Mouse (Mus musculus) myocyte (in vitro differentiated cells): ENCODE data around the gene Nfkb1. TPM values are rescaled to one million over a fixed set of nuclear protein-coding genes. Genes with fewer than 3 reads are reported as not detected.

Source experiments
- H3K27me3 ChIP-seq: one replicate; pipeline ENCODE4 v1.6.1; 2011; ENCODE audit not compliant: control insufficient read depth, insufficient read depth, insufficient read length
- H3K36me3 ChIP-seq: one replicate; pipeline ENCODE4 v1.6.1; 2011; ENCODE audit not compliant: control insufficient read depth, insufficient read depth
- H3K4me2 ChIP-seq: one replicate; pipeline ENCODE4 v1.6.1; 2011; ENCODE audit warnings: low read depth, control low read depth
- H3K4me3 ChIP-seq: one replicate; pipeline ENCODE4 v1.5.1; 2011; ENCODE audit warnings: mild to moderate bottlenecking, control low read depth, moderate library complexity
- H3K79me2 ChIP-seq: one replicate; pipeline ENCODE4 v1.6.1; 2011; ENCODE audit not compliant: control insufficient read depth, insufficient read depth
- H3ac ChIP-seq: one replicate; pipeline ENCODE4 v1.6.1; 2011; ENCODE audit not compliant: control insufficient read depth, insufficient read length
- CEBPB ChIP-seq: IDR thresholded peaks from 2 replicates; pipeline ENCODE4 v1.6.1; 2011; ENCODE audit warnings: mild to moderate bottlenecking, moderate library complexity; ENCODE audit not compliant: poor library complexity, insufficient read depth, severe bottlenecking
- E2F4 ChIP-seq: IDR thresholded peaks from one replicate; pipeline ENCODE4 v1.6.1; 2011; ENCODE audit warnings: mild to moderate bottlenecking, control low read depth, moderate library complexity; ENCODE audit not compliant: insufficient read depth
- MAX ChIP-seq: IDR thresholded peaks from one replicate; pipeline ENCODE4 v1.6.1; 2011; ENCODE audit warnings: low read depth, mild to moderate bottlenecking, control low read depth
- MYOD1 ChIP-seq, 3 experiments: IDR thresholded peaks; one replicate each; pipeline ENCODE4 v1.6.1; 2011; ENCODE audit warnings: control low read depth in 2 of 3, low read depth in 2 of 3, mild to moderate bottlenecking in 2 of 3, moderate library complexity in 1 of 3; ENCODE audit not compliant: insufficient read length in 2 of 3, control insufficient read depth in 1 of 3
- MYOG ChIP-seq, 3 experiments: IDR thresholded peaks; one replicate each; pipeline ENCODE4 v1.6.1; 2011; ENCODE audit warnings: control low read depth in 2 of 3, low read depth in 2 of 3, mild to moderate bottlenecking in 2 of 3; ENCODE audit not compliant: insufficient read length in 2 of 3, control insufficient read depth in 1 of 3, insufficient read depth in 1 of 3
- POLR2A ChIP-seq: IDR thresholded peaks from one replicate; pipeline ENCODE4 v1.6.1; 2011; ENCODE audit warnings: low read depth, mild to moderate bottlenecking, control low read depth, moderate library complexity; ENCODE audit not compliant: insufficient read length
- POLR2AphosphoS2 ChIP-seq: IDR thresholded peaks from one replicate; pipeline ENCODE4 v1.6.1; 2011; ENCODE audit warnings: low read depth, control low read depth; ENCODE audit not compliant: insufficient read length
- REST ChIP-seq: IDR thresholded peaks from one replicate; pipeline ENCODE4 v1.6.1; 2011; ENCODE audit warnings: mild to moderate bottlenecking, control low read depth, moderate library complexity; ENCODE audit not compliant: insufficient read depth, insufficient read length
- SRF ChIP-seq: IDR thresholded peaks from one replicate; pipeline ENCODE4 v1.6.1; 2011; ENCODE audit warnings: low read depth; ENCODE audit not compliant: control insufficient read depth, insufficient read length
- TCF12 ChIP-seq: IDR thresholded peaks from one replicate; pipeline ENCODE4 v1.6.1; 2011; ENCODE audit warnings: mild to moderate bottlenecking, control low read depth; ENCODE audit not compliant: poor library complexity, insufficient read depth, severe bottlenecking
- TCF3 ChIP-seq: IDR thresholded peaks from one replicate; pipeline ENCODE4 v1.6.1; 2011; ENCODE audit warnings: low read depth, control low read depth; ENCODE audit not compliant: insufficient read length
- USF1 ChIP-seq: IDR thresholded peaks from one replicate; pipeline ENCODE4 v1.6.1; 2011; ENCODE audit warnings: low read depth, mild to moderate bottlenecking, control low read depth, moderate library complexity
- polyA plus RNA-seq: library from polyadenylated mRNA; unstranded; fragments of >200 nt; fragmentation: generic; extraction: Trizol; gene quantifications from one replicate; pipeline ENCODE4 v1.2.1, GENCODE M21; 2012; ENCODE audit warnings: missing spikeins

The Nfkb1 gene
- polyA plus RNA-seq, 1 experiment = 35.3 TPM

DNA sequence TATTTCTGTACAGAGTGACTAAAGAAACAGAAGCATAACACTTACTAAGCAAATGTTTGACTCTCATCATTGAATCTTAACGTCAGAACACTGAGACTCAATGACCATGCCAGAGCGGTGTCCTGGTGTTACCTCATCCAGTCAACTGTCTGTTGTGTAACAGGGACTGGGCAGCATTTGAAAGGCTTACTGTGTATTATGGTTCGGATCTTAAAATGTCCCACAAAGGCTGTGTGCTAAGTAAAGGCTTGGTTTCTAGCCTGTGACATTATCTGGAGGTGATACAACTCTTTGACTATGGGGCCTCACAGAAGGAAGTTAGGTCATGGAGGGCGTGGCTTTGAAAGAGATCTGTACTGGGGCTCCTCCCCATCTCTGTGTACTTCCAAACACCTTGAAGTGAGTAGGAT is 104.9 kb downstream of the Nfkb1 start:
- Histone ChIP-seq H3K79me2 (no peaks in the 10 kb centered on the region), H3K4me2 (no peak overlapping the region), H3K36me3 (peaks cover 37% of the 10 kb centered on the region), H3K4me3 (no peak overlapping the region), H3K27me3 (no peaks in the 10 kb centered on the region), H3ac (no peak overlapping the region)
- TF ChIP-seq CEBPB (no peak), MYOD1 (IDR thresholded peaks at IDR 0.05; ENCODE audit: control insufficient read depth in 1 of 3, insufficient read length in 2 of 3, low read depth in 2 of 3) (no peak), TCF12 (no peak), SRF (no peak), E2F4 (no peak), USF1 (no peak)

DNA sequence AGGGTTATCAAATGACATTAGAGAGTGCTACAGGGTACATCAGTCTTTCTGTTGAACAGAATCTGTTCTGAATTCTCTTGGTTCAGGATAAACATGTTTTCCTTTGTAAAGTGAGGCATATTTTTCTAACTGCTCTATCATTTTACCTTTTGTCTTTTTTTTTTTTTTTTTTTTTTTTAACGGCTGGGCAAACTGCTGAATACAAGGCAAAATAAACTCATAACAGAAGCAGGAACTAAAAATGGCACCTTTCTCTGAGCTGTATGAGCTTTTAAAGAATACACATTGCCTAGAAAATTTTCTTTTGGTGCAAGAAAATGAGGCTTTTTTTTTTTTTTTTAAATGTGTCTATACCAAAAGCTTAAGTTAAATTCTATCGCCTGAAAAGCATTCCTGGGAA is 105.3 kb downstream of the Nfkb1 start:
- no peak overlapping the region for H3K4me2 ChIP-seq
- TF ChIP-seq MYOD1 (IDR thresholded peaks at IDR 0.05; ENCODE audit: control insufficient read depth in 1 of 3, insufficient read length in 2 of 3, low read depth in 2 of 3) (no peak), CEBPB (no peak), REST (no peak), SRF (no peak), E2F4 (no peak), POLR2AphosphoS2 (no peak), TCF3 (no peak), MAX (no peak), USF1 (no peak), POLR2A (no peak), TCF12 (no peak), MYOG (IDR thresholded peaks at IDR 0.05; ENCODE audit: control insufficient read depth in 1 of 3, insufficient read depth in 1 of 3, insufficient read length in 2 of 3, low read depth in 2 of 3) (no peak)

DNA sequence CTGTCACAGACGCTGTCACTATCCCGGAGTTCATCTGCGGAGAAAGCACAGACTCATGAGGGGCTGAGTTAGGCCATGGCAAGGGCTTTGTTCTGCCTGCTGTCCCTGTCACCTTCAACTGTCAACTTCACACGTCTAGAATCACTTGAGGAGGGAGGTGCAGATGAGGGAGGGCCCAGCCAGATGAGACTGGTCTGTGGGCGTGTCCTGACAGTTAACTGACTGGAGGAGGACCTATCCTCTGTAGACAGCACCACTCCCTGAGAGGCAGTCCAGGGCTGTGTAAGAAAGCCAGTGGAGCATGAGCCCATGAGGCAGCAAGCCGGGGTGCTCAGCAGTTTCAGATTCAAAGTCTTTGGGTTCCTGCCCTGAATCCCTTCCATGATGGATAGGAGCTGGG is 105.9 kb downstream of the Nfkb1 start:
- H3K36me3 ChIP-seq = peaks cover 28% of the 10 kb centered on the region
- H3ac ChIP-seq = no peak overlapping the region
- no peaks in the 10 kb centered on the region for H3K27me3 ChIP-seq
- no peak overlapping the region for H3K4me2 ChIP-seq
- no peaks in the 10 kb centered on the region for H3K79me2 ChIP-seq
- no peak for TF ChIP-seq MAX
- TF ChIP-seq MYOG (IDR thresholded peaks at IDR 0.05; ENCODE audit: control insufficient read depth in 1 of 3, insufficient read depth in 1 of 3, insufficient read length in 2 of 3, low read depth in 2 of 3) = no peak
- TF ChIP-seq POLR2A = no peak
- TF ChIP-seq POLR2AphosphoS2 = no peak
- TF ChIP-seq TCF12 = no peak
- TF ChIP-seq MYOD1 (IDR thresholded peaks at IDR 0.05; ENCODE audit: control insufficient read depth in 1 of 3, insufficient read length in 2 of 3, low read depth in 2 of 3) = no peak
- TF ChIP-seq REST = no peak
- no peak for TF ChIP-seq USF1
- no peak for TF ChIP-seq CEBPB
- no peak for TF ChIP-seq SRF
- TF ChIP-seq TCF3 = no peak
- TF ChIP-seq E2F4 = no peak
- no peak overlapping the region for H3K4me3 ChIP-seq

More for the DNA sequence above, 105.3 kb downstream of the Nfkb1 start:
- no peaks in the 10 kb centered on the region for H3K79me2 ChIP-seq
- H3K4me3 ChIP-seq = no peak overlapping the region
- H3ac ChIP-seq = no peak overlapping the region
- no peaks in the 10 kb centered on the region for H3K27me3 ChIP-seq
- peaks cover 33% of the 10 kb centered on the region for H3K36me3 ChIP-seq

DNA sequence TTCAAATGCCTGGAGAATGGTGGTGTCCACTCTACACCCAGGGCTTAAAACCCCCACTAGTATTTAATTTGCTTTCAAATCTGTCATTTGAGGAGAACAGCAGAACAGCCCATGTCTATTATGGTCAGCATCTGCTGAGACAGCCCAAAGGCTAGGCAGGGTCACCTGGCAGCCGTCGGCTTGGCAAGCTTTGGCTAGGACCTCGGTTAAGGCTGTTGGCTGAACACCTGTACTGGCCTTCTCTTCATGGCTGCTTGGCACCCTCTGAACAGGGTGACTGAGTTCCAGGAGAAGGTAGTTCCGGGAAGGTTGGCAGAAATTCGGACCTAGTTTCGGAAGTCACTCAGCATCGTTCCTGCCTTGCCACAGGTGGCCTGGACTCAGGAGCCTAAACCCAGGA is 109.1 kb downstream of the Nfkb1 start:
- Histone ChIP-seq H3K4me2 (no peak overlapping the region), H3ac (no peak overlapping the region), H3K36me3 (peaks cover 20% of the 10 kb centered on the region), H3K27me3 (no peaks in the 10 kb centered on the region), H3K79me2 (no peaks in the 10 kb centered on the region), H3K4me3 (no peak overlapping the region)
- TF ChIP-seq MYOD1 (IDR thresholded peaks at IDR 0.05; ENCODE audit: control insufficient read depth in 1 of 3, insufficient read length in 2 of 3, low read depth in 2 of 3) = no peak
- no peak for TF ChIP-seq TCF12
- TF ChIP-seq USF1 = no peak
- no peak for TF ChIP-seq SRF
- TF ChIP-seq TCF3 = no peak
- TF ChIP-seq MAX = no peak
- TF ChIP-seq POLR2A = no peak
- no peak for TF ChIP-seq E2F4
- TF ChIP-seq REST = no peak
- no peak for TF ChIP-seq CEBPB
- no peak for TF ChIP-seq MYOG (IDR thresholded peaks at IDR 0.05; ENCODE audit: control insufficient read depth in 1 of 3, insufficient read depth in 1 of 3, insufficient read length in 2 of 3, low read depth in 2 of 3)
- no peak for TF ChIP-seq POLR2AphosphoS2

DNA sequence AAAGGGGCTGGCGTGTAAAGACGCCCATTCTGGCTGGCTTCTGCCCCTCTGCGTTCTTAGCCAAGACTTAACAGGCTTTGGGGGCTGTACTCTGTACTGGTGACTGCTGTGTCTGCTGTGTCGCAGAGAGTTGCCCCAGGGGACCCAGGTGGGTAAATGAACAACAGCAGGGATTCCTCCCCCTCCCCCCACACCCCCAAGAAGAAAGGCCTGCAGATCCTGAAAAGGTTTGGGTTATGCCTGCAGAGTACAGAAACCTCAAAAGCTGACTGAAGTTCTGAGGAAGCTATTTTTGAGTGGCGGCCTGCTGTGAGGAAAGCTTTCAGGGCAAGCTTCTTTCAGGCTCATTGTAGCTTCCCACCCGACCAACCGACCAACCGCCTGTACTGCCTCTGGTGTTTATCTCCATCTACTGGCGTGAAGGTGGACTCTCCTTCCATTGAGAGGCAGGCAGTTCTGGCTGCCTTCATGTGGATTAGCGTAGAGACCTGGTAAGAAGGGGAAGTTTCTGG is 109.7 kb downstream of the Nfkb1 start:
- peaks cover 18% of the 10 kb centered on the region for H3K36me3 ChIP-seq
- TF ChIP-seq TCF3 (no peak), POLR2AphosphoS2 (no peak), REST (no peak), MYOD1 (IDR thresholded peaks at IDR 0.05; ENCODE audit: control insufficient read depth in 1 of 3, insufficient read length in 2 of 3, low read depth in 2 of 3) (no peak), SRF (no peak), E2F4 (no peak), MAX (no peak), MYOG (IDR thresholded peaks at IDR 0.05; ENCODE audit: control insufficient read depth in 1 of 3, insufficient read depth in 1 of 3, insufficient read length in 2 of 3, low read depth in 2 of 3) (no peak)
- H3K27me3 ChIP-seq = no peaks in the 10 kb centered on the region

More for the DNA sequence above, 109.7 kb downstream of the Nfkb1 start:
- Histone ChIP-seq H3K4me2 (no peak overlapping the region), H3ac (no peak overlapping the region), H3K4me3 (no peak overlapping the region), H3K79me2 (no peaks in the 10 kb centered on the region)
